Mouse (Mus musculus) megakaryocyte, embryonic 14.5 days (primary cell): ENCODE measurements around the gene Hipk2. TPM values are rescaled to one million over a fixed set of nuclear protein-coding genes. Genes with fewer than 3 reads are reported as not detected.

Experiments
- H3K27me3 ChIP-seq: replicated peaks from 2 replicates; pipeline ENCODE3; 2012; ENCODE audit warnings: inconsistent platforms
- H3K36me3 ChIP-seq: replicated peaks from 2 replicates; pipeline ENCODE3; 2012; ENCODE audit warnings: low read length, inconsistent platforms, mixed read lengths
- H3K4me1 ChIP-seq: 2 replicates; pipeline ENCODE4 v1.6.1; 2012; ENCODE audit warnings: inconsistent platforms
- H3K4me3 ChIP-seq: replicated peaks from 2 replicates; pipeline ENCODE3; 2012; ENCODE audit warnings: moderate library complexity, mild to moderate bottlenecking, inconsistent platforms
- H3K9me3 ChIP-seq: 2 replicates; pipeline ENCODE4 v1.6.1; 2012; ENCODE audit warnings: inconsistent platforms
- FLI1 ChIP-seq: IDR thresholded peaks from 2 replicates; pipeline ENCODE4 v1.6.1; 2012; ENCODE audit warnings: low read length, inconsistent platforms, mixed read lengths
- GATA1 ChIP-seq: IDR thresholded peaks from 3 replicates; pipeline ENCODE4 v1.6.1; 2012; ENCODE audit warnings: mixed read lengths, low read length, inconsistent platforms, borderline replicate concordance
- polyA plus RNA-seq: library from polyadenylated mRNA; stranded (reverse); fragments of >175 nt; gene quantifications from 2 replicates; pipeline ENCODE4 v1.2.3, GENCODE M21; 2012; ENCODE audit warnings: low replicate concordance; ENCODE audit not compliant: insufficient read depth

Hipk2 gene
- polyA plus RNA-seq, 1 experiment = 102 TPM

- no peak overlapping the region for H3K4me3 ChIP-seq
- no peaks in the 10 kb centered on the region for H3K9me3 ChIP-seq
- TF ChIP-seq FLI1 = no peak
- TF ChIP-seq GATA1 = no peak
- H3K36me3 ChIP-seq = peaks cover 96% of the 10 kb centered on the region
- H3K27me3 ChIP-seq = no peaks in the 10 kb centered on the region
- peaks cover 7% of the 10 kb centered on the region; the same call in 1 of the 2 replicates for H3K4me1 ChIP-seq
These were observed 177.6 kb downstream of the Hipk2 start for GRCm38 (mm10) chr6:38698233-38698889.

GRCm38 (mm10) chr6:38696570-38696969 is 179.4 kb downstream of the Hipk2 start:
- Histone ChIP-seq H3K36me3 (peaks cover 96% of the 10 kb centered on the region), H3K4me3 (no peak overlapping the region)

GRCm38 (mm10) chr6:38695380-38696054 is 180.4 kb downstream of the Hipk2 start:
- Histone ChIP-seq H3K27me3 (no peaks in the 10 kb centered on the region), H3K4me3 (no peak overlapping the region), H3K9me3 (no peaks in the 10 kb centered on the region), H3K4me1 (peaks cover 7% of the 10 kb centered on the region; the same call in 1 of the 2 replicates), H3K36me3 (peaks cover 97% of the 10 kb centered on the region)
- TF ChIP-seq GATA1 = no peak
- no peak for TF ChIP-seq FLI1

More at GRCm38 (mm10) chr6:38696570-38696969, 179.4 kb downstream of the Hipk2 start:
- H3K27me3 ChIP-seq = no peaks in the 10 kb centered on the region
- H3K4me1 ChIP-seq = peaks cover 7% of the 10 kb centered on the region; the same call in 1 of the 2 replicates
- H3K9me3 ChIP-seq = no peaks in the 10 kb centered on the region
- no peak for TF ChIP-seq FLI1
- no peak for TF ChIP-seq GATA1

- Histone ChIP-seq H3K9me3 (no peaks in the 10 kb centered on the region), H3K36me3 (peaks cover 91% of the 10 kb centered on the region), H3K4me3 (no peak overlapping the region), H3K27me3 (no peaks in the 10 kb centered on the region), H3K4me1 (peaks cover 8% of the 10 kb centered on the region)
- no peak for TF ChIP-seq FLI1
- TF ChIP-seq GATA1 = no peak
These were observed 183.4 kb downstream of the Hipk2 start for GRCm38 (mm10) chr6:38692556-38692955.

- Histone ChIP-seq H3K4me1 (peaks cover 12% of the 10 kb centered on the region), H3K4me3 (no peak overlapping the region), H3K36me3 (peaks cover 91% of the 10 kb centered on the region), H3K27me3 (no peaks in the 10 kb centered on the region), H3K9me3 (no peaks in the 10 kb centered on the region)
- TF ChIP-seq FLI1 (no peak), GATA1 (no peak)
These were observed 184.9 kb downstream of the Hipk2 start for GRCm38 (mm10) chr6:38691052-38691451.

GRCm38 (mm10) chr6:38690615-38691014 is 185.3 kb downstream of the Hipk2 start:
- Histone ChIP-seq H3K27me3 (no peaks in the 10 kb centered on the region), H3K4me3 (no peak overlapping the region), H3K9me3 (no peaks in the 10 kb centered on the region), H3K4me1 (peaks cover 12% of the 10 kb centered on the region), H3K36me3 (peaks cover 87% of the 10 kb centered on the region)
- TF ChIP-seq FLI1 = no peak
- TF ChIP-seq GATA1 = no peak

- TF ChIP-seq GATA1 (no peak), FLI1 (no peak)
- Histone ChIP-seq H3K4me3 (no peak overlapping the region), H3K36me3 (peaks cover 69% of the 10 kb centered on the region), H3K9me3 (no peaks in the 10 kb centered on the region), H3K4me1 (peaks cover 8% of the 10 kb centered on the region), H3K27me3 (no peaks in the 10 kb centered on the region)
These were observed 187.1 kb downstream of the Hipk2 start for GRCm38 (mm10) chr6:38688841-38689240.

- Histone ChIP-seq H3K36me3 (peaks cover 53% of the 10 kb centered on the region), H3K27me3 (no peaks in the 10 kb centered on the region), H3K9me3 (no peaks in the 10 kb centered on the region), H3K4me3 (no peak overlapping the region), H3K4me1 (peaks cover 8% of the 10 kb centered on the region)
- TF ChIP-seq FLI1 = no peak
- no peak for TF ChIP-seq GATA1
These were observed 188.7 kb downstream of the Hipk2 start for GRCm38 (mm10) chr6:38687216-38687615.

GRCm38 (mm10) chr6:38682532-38682931 is 193.4 kb downstream of the Hipk2 start:
- H3K36me3 ChIP-seq = peaks cover 15% of the 10 kb centered on the region
- no peaks in the 10 kb centered on the region for H3K9me3 ChIP-seq
- H3K4me3 ChIP-seq = no peak overlapping the region
- TF ChIP-seq FLI1 = no peak
- no peak for TF ChIP-seq GATA1
- H3K27me3 ChIP-seq = peaks cover 24% of the 10 kb centered on the region
- H3K4me1 ChIP-seq = 0 out of 2 replicates have a peak, but pooled peaks cover 4% of the 10 kb centered on the region

GRCm38 (mm10) chr6:38677629-38678028 is 198.3 kb downstream of the Hipk2 start:
- TF ChIP-seq GATA1 (no peak), FLI1 (no peak)
- Histone ChIP-seq H3K27me3 (peaks cover 58% of the 10 kb centered on the region), H3K9me3 (peaks cover 3% of the 10 kb centered on the region; the same call in 1 of the 2 replicates), H3K36me3 (no peaks in the 10 kb centered on the region), H3K4me3 (no peak overlapping the region), H3K4me1 (peaks cover 10% of the 10 kb centered on the region)
